Mouse (Mus musculus) E14TG2a.4 (cell line): ENCODE data around the gene Epb41l4b.

Experiments used
- CTCF ChIP-seq: conservative IDR thresholded peaks from 2 replicates; pipeline ENCODE4 v1.5.1; 2014; ENCODE audit warnings: low read length
- NANOG ChIP-seq: IDR thresholded peaks from 2 replicates; pipeline ENCODE4 v1.6.1; 2014; ENCODE audit warnings: borderline replicate concordance, low read length, mixed read lengths
- POU5F1 ChIP-seq: IDR thresholded peaks from 2 replicates; pipeline ENCODE4 v1.6.1; 2014; ENCODE audit warnings: low read length, borderline replicate concordance

GRCm38 (mm10) chr4:57168680-57169079 lies 25.4 kb upstream of the Epb41l4b start:
- TF ChIP-seq NANOG (no peak), CTCF (no peak), POU5F1 (no peak)
